Mouse (Mus musculus) MEL (cell line): Measurements from ENCODE around the gene Cep104. TPM values are rescaled to one million over a fixed set of nuclear protein-coding genes. Genes with fewer than 3 reads are reported as not detected.
A peak's percentile ranks its signal among the peaks of the same experiment; 100 is the strongest.

ENCODE experiments used
- DNase-seq: peaks from one replicate; pipeline ENCODE4 v3.0.0; 2011; ENCODE audit warnings: low read depth, low spot score
- H3K27ac ChIP-seq: 2 replicates; pipeline ENCODE4 v1.5.1; 2012; ENCODE audit warnings: low read depth, mild to moderate bottlenecking, control low read depth, low read length, moderate library complexity; ENCODE audit not compliant: control insufficient read depth
- H3K27me3 ChIP-seq, 2 experiments: fragments of 150-350 bp in 1 of 2; sonication (generic) in 1 of 2; 2 replicates each; pipeline ENCODE4 v1.6.1; 2012; ENCODE audit warnings: low read length in 2 of 2, mild to moderate bottlenecking in 2 of 2, improper control_type of control experiment in 1 of 2, moderate library complexity in 1 of 2; ENCODE audit not compliant: insufficient read depth in 2 of 2, control insufficient read depth in 1 of 2
- H3K36me3 ChIP-seq, 2 experiments: 2 replicates each; pipeline ENCODE4 v1.6.1; 2012 to 2014; ENCODE audit warnings: low read length in 2 of 2, improper control_type of control experiment in 1 of 2, inconsistent platforms in 1 of 2, mild to moderate bottlenecking in 1 of 2; ENCODE audit not compliant: insufficient read depth in 2 of 2, control insufficient read depth in 1 of 2
- H3K4me1 ChIP-seq, 2 experiments: fragments of 150-350 bp in 1 of 2; sonication (generic) in 1 of 2; 2 replicates each; pipeline ENCODE4 v1.6.1; 2012; ENCODE audit warnings: low read length in 2 of 2, improper control_type of control experiment in 1 of 2, mild to moderate bottlenecking in 1 of 2; ENCODE audit not compliant: insufficient read depth in 2 of 2, control insufficient read depth in 1 of 2
- H3K4me3 ChIP-seq, 2 experiments: fragments of 150-350 bp in 1 of 2; sonication (generic) in 1 of 2; 2 replicates each; pipeline ENCODE4 v1.5.1; 2012; ENCODE audit warnings: low read depth in 2 of 2, low read length in 2 of 2, mild to moderate bottlenecking in 2 of 2, moderate library complexity in 2 of 2, control low read depth in 1 of 2, improper control_type of control experiment in 1 of 2; ENCODE audit not compliant: control insufficient read depth in 1 of 2, insufficient read depth in 1 of 2
- H3K79me2 ChIP-seq: 2 replicates; pipeline ENCODE4 v1.6.1; 2012; ENCODE audit warnings: mild to moderate bottlenecking, low read length, moderate library complexity; ENCODE audit not compliant: control insufficient read depth, poor library complexity, insufficient read depth
- H3K9ac ChIP-seq: 2 replicates; pipeline ENCODE4 v1.6.1; 2012; ENCODE audit warnings: low read depth, mild to moderate bottlenecking, control low read depth, low read length, moderate library complexity; ENCODE audit not compliant: control insufficient read depth, poor library complexity, severe bottlenecking
- H3K9me3 ChIP-seq: fragments of 150-350 bp; sonication (generic); replicated peaks from 2 replicates; pipeline ENCODE4 v1.6.1; 2012; ENCODE audit warnings: mild to moderate bottlenecking, low read length, improper control_type of control experiment, moderate library complexity; ENCODE audit not compliant: insufficient read depth
- BHLHE40 ChIP-seq: IDR thresholded peaks from 2 replicates; pipeline ENCODE4 v1.6.1; 2012; ENCODE audit warnings: low read depth, mild to moderate bottlenecking, inconsistent platforms, low read length, improper control_type of control experiment, borderline replicate concordance
- CHD1 ChIP-seq: IDR thresholded peaks from 2 replicates; pipeline ENCODE4 v1.6.1; 2012; ENCODE audit warnings: low read depth, mild to moderate bottlenecking, inconsistent platforms, low read length, improper control_type of control experiment
- ETS1 ChIP-seq: IDR thresholded peaks from 2 replicates; pipeline ENCODE4 v1.6.1; 2012; ENCODE audit warnings: low read depth, mild to moderate bottlenecking, inconsistent platforms, low read length, improper control_type of control experiment, moderate library complexity
- HCFC1 ChIP-seq: IDR thresholded peaks from 2 replicates; pipeline ENCODE4 v1.6.1; 2012; ENCODE audit warnings: low read depth, mild to moderate bottlenecking, inconsistent platforms, low read length, improper control_type of control experiment, moderate library complexity
- JUND ChIP-seq: IDR thresholded peaks from 2 replicates; pipeline ENCODE4 v1.6.1; 2011; ENCODE audit warnings: low read depth, mild to moderate bottlenecking, improper control_type of control experiment, low read length
- KAT2A ChIP-seq: conservative IDR thresholded peaks from 2 replicates; pipeline ENCODE4 v1.6.1; 2012; ENCODE audit warnings: low read depth, low read length, improper control_type of control experiment, inconsistent platforms
- MAFK ChIP-seq: IDR thresholded peaks from 2 replicates; pipeline ENCODE4 v1.6.1; 2011; ENCODE audit warnings: low read depth, mild to moderate bottlenecking, low read length, improper control_type of control experiment, borderline replicate concordance
- MAX ChIP-seq: IDR thresholded peaks from 2 replicates; pipeline ENCODE4 v1.6.1; 2011; ENCODE audit warnings: low read length, improper control_type of control experiment
- MAZ ChIP-seq: IDR thresholded peaks from 2 replicates; pipeline ENCODE4 v1.6.1; 2012; ENCODE audit warnings: low read depth, mild to moderate bottlenecking, inconsistent platforms, low read length, improper control_type of control experiment
- MXI1 ChIP-seq: IDR thresholded peaks from 2 replicates; pipeline ENCODE4 v1.6.1; 2011; ENCODE audit warnings: mild to moderate bottlenecking, low read depth, low read length, improper control_type of control experiment
- NELFE ChIP-seq: IDR thresholded peaks from 2 replicates; pipeline ENCODE4 v1.6.1; 2011; ENCODE audit warnings: low read depth, low read length, improper control_type of control experiment
- POLR2AphosphoS5 ChIP-seq: IDR thresholded peaks from 2 replicates; pipeline ENCODE4 v1.6.1; 2012; ENCODE audit warnings: low read depth, borderline replicate concordance, mild to moderate bottlenecking, inconsistent platforms, low read length, moderate library complexity, mixed read lengths
- RCOR1 ChIP-seq: IDR thresholded peaks from 2 replicates; pipeline ENCODE4 v1.6.1; 2012; ENCODE audit warnings: low read depth, mild to moderate bottlenecking, inconsistent platforms, low read length, improper control_type of control experiment
- SIN3A ChIP-seq: IDR thresholded peaks from 2 replicates; pipeline ENCODE4 v1.6.1; 2012; ENCODE audit warnings: low read length, improper control_type of control experiment, inconsistent platforms
- SMC3 ChIP-seq: IDR thresholded peaks from 2 replicates; pipeline ENCODE4 v1.6.1; 2011; ENCODE audit warnings: low read depth, low read length, improper control_type of control experiment
- TBP ChIP-seq: IDR thresholded peaks from 2 replicates; pipeline ENCODE4 v1.8.0; 2011; ENCODE audit warnings: low read depth, low read length, improper control_type of control experiment
- USF1 ChIP-seq: IDR thresholded peaks from 2 replicates; pipeline ENCODE4 v1.6.1; 2014; ENCODE audit warnings: low read depth, mild to moderate bottlenecking, inconsistent platforms, low read length, improper control_type of control experiment, moderate library complexity
- USF2 ChIP-seq, 2 experiments: IDR thresholded peaks; 2 replicates each; pipeline ENCODE4 v1.6.1; 2011 to 2012; ENCODE audit warnings: improper control_type of control experiment in 2 of 2, low read length in 2 of 2, borderline replicate concordance in 1 of 2, inconsistent platforms in 1 of 2, low read depth in 1 of 2, mild to moderate bottlenecking in 1 of 2; ENCODE audit not compliant: insufficient read depth in 1 of 2
- ZC3H11A ChIP-seq: IDR thresholded peaks from 2 replicates; pipeline ENCODE4 v1.6.1; 2012; ENCODE audit warnings: low read depth, mild to moderate bottlenecking, inconsistent platforms, low read length, improper control_type of control experiment
- ZMIZ1 ChIP-seq: IDR thresholded peaks from 2 replicates; pipeline ENCODE4 v1.6.1; 2012; ENCODE audit warnings: low read depth, mild to moderate bottlenecking, inconsistent platforms, low read length, improper control_type of control experiment, moderate library complexity
- polyA plus RNA-seq, 2 experiments: library from polyadenylated mRNA; stranded (reverse) in 1 of 2; unstranded in 1 of 2; fragments of >175 nt in 1 of 2; fragments of >200 nt in 1 of 2; gene quantifications; 2 replicates each; pipeline versions ENCODE4 v1.2.1 to v1.2.4; 2012; ENCODE audit warnings: low replicate concordance in 2 of 2, low read depth in 1 of 2; ENCODE audit not compliant: insufficient read length in 2 of 2, insufficient read depth in 1 of 2, missing spikeins in 1 of 2
- total RNA-seq: library from RNA; depleted of rRNA; stranded (reverse); fragments of 300-350 nt; gene quantifications from 2 replicates; pipeline ENCODE4 v1.2.3, GENCODE M21; 2012

Cep104 gene
- total and polyA plus RNA-seq, 3 experiments: 8.5 to 19.9 TPM; not detected in 1

DNA sequence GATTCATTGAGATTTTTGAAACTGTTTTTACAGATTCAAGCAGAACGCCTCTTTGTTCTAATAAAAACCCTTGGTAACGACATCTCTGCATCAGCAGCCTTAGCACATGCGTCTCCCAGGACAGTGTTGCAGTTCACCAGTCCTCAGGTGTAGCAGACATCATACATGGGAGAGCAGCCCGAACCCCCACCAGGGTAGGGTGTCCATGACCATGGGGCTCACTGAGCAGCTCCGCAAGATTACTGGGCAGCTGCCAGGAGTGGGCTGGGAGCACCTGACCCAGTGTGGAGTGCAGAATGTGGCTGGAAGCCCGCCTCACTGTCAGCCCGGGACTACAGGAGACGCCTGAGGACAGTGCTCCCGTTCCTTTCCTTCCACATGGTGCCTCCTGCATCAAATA lies 46.4 kb downstream of the Cep104 start (continued):
- peak; percentile 20 for TF ChIP-seq ZMIZ1
- no peak for TF ChIP-seq RCOR1
- TF ChIP-seq BHLHE40: no peak
- TF ChIP-seq POLR2AphosphoS5: 0 out of 2 replicates have a peak, but pooled peaks have one; percentile 64
- TF ChIP-seq ETS1: no peak
- no peak for TF ChIP-seq SMC3
- TF ChIP-seq KAT2A: no peak
- TF ChIP-seq USF1: no peak
- TF ChIP-seq HCFC1: no peak
- no peak for TF ChIP-seq ZC3H11A
- TF ChIP-seq SIN3A: no peak
- no peak for TF ChIP-seq MAX
- TF ChIP-seq MAZ: 0 out of 2 replicates have a peak, but pooled peaks have one; percentile 15
- no peak for TF ChIP-seq USF2 (IDR thresholded peaks at IDR 0.05; ENCODE audit: borderline replicate concordance in 1 of 2, insufficient read depth in 1 of 2, low read depth in 1 of 2, low read length in 2 of 2)
- no peak for TF ChIP-seq NELFE
- TF ChIP-seq MAFK: no peak
- no peak for TF ChIP-seq CHD1
- no peak for TF ChIP-seq MXI1
- no peak for TF ChIP-seq TBP
- no peak for TF ChIP-seq JUND

DNA sequence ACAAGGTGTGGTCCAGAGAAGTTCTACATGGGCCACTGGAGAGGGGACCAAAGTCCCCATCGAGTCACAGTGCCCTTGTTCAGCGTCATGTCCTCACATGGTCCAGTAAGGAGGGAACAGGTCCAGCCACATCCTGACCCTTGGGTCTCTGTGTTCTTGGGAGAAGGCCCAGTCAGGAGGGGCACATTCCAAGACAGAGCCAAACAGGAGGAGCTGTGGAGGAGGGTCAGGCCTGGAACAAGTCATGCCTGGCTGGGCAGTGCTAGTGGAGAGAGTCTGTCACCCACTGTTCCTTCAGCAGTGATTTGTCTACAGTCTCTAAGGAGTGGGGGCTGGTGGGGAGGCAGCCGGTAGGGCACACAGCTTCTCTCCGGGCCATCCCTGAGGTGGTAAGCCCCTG lies 47.4 kb downstream of the Cep104 start:
- Histone ChIP-seq H3K4me1 (peaks cover 0 to 13% of the 10 kb centered on the region in 2 experiments; a peak in 3 of 4 replicates), H3K9ac (no peak overlapping the region), H3K36me3 (peaks cover 0 to 11% of the 10 kb centered on the region in 2 experiments), H3K9me3 (no peaks in the 10 kb centered on the region), H3K27ac (0 out of 2 replicates have a peak overlapping the region, but pooled peaks have one; percentile 9), H3K79me2 (peaks cover 16% of the 10 kb centered on the region), H3K4me3 (no peak overlapping the region), H3K27me3 (no peaks in the 10 kb centered on the region)
- TF ChIP-seq MAZ (no peak), TBP (no peak)
- no peak for DNase-seq
